Mouse (Mus musculus) olfactory bulb, adult 2 months (tissue): ENCODE data around the gene Tfdp2. TPM values are rescaled to one million over a fixed set of nuclear protein-coding genes. Genes with fewer than 3 reads are reported as not detected.

Experiments
- H3K27ac ChIP-seq: fragments of 200-500 bp; 2 replicates; pipeline ENCODE4 v1.5.1; 2012; ENCODE audit warnings: low read depth, low read length; ENCODE audit not compliant: insufficient read depth
- H3K4me1 ChIP-seq: fragments of 200-500 bp; 2 replicates; pipeline ENCODE4 v1.6.1; 2012; ENCODE audit warnings: low read length; ENCODE audit not compliant: control insufficient read depth, insufficient read depth
- H3K4me3 ChIP-seq: fragments of 200-500 bp; 2 replicates; pipeline ENCODE4 v1.5.1; 2012; ENCODE audit warnings: mild to moderate bottlenecking, low read depth, low read length, moderate library complexity; ENCODE audit not compliant: insufficient read depth
- CTCF ChIP-seq: fragments of 200-500 bp; IDR thresholded peaks from 2 replicates; pipeline ENCODE4 v1.5.1; 2012; ENCODE audit warnings: low read depth, mild to moderate bottlenecking, low read length, moderate library complexity; ENCODE audit not compliant: insufficient read depth
- POLR2A ChIP-seq: fragments of 200-500 bp; IDR thresholded peaks from 2 replicates; pipeline ENCODE4 v1.6.1; 2012; ENCODE audit warnings: mild to moderate bottlenecking, low read depth, low read length, moderate library complexity; ENCODE audit not compliant: insufficient read depth
- WGBS: fragments of 180-500 bp; shearing (Covaris S2); methylation state at CpG from one replicate; pipeline ENCODE4 v1.1.7; 2018; 5-methylcytosine and 5-hydroxymethylcytosine counted together
- polyA plus RNA-seq: library from polyadenylated mRNA; stranded (reverse); fragments of >200 nt; gene quantifications from 2 replicates; pipeline ENCODE4 v1.2.4, GENCODE M21; 2012; ENCODE audit warnings: low replicate concordance; ENCODE audit not compliant: missing spikeins, insufficient read depth, insufficient read length

Gene Tfdp2
- polyA plus RNA-seq, 1 experiment: not detected

DNA sequence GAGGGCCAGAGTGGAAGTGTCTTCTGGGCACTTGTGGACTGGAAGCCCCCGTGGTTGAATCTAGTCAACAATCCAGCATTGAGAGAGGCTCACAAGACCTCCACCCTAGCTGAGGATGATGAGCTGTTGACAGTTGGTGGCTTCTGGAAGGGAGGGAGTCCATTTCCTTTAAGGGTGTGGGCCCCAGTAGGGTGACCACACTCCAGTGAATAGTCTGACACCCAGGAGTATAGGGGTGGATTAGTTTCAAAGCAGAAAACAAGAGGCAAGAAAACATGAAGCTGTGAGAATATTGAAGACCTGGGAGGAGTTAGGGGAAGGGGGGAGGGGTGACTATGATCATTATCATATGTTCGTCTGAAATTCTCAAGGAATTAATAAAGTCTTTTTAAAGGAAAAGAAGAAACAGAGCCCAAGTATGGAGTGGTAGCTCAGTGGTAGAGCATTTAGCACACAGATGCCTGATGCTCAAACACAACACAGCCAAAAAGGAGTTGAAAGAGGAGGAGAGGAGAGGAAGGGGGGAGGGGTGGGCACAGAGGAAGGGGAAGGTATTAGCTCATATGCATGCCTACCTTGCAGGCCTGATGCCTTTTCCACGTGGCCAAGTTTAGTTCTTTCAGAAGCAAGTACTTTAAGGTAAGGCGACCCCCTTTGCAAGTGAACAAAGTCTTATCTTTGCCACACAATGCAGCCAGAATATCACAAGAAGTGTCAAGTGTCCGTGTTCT is 173.7 kb downstream of the Tfdp2 start:
- TF ChIP-seq POLR2A: no peak
- no peak for TF ChIP-seq CTCF
- Histone ChIP-seq H3K4me3 (no peak overlapping the region), H3K4me1 (no peaks in the 10 kb centered on the region), H3K27ac (no peak overlapping the region)
- 71% methylated on average over 5 of the region's 5 CpGs for WGBS

DNA sequence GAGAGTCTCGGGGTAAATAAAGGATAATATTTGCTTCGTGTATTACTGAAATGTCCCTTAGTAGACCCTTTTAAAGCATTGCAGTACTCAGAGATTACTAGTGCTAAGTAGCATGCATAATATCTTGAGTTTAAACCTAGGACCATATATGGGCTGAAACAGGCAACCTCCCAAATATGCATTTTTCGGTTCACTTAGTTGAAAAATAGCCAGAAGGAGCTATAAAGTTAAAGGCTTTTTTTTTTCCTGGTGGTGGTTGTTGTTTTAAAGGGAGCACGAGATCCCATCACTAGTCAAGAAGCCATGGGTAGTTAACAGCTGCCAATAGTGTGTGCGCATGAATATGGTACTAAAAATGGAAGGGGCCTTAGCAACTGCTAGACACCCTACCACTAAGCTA is 175.0 kb downstream of the Tfdp2 start:
- H3K4me1 ChIP-seq: no peaks in the 10 kb centered on the region
- 86% methylated on average over 5 of the region's 5 CpGs for WGBS
- no peak overlapping the region for H3K4me3 ChIP-seq
- H3K27ac ChIP-seq: no peak overlapping the region
- no peak for TF ChIP-seq POLR2A
- TF ChIP-seq CTCF: no peak

Other genes starting within 250 kb of the Tfdp2 start
- 160 TPM in 1 of 2 replicates, not detected in the other for gene Xrn1, start 241.5 kb upstream of the Tfdp2 start, polyA plus RNA-seq
- not detected in 2 replicates for gene Gk5, start 76.9 kb upstream of the Tfdp2 start, polyA plus RNA-seq
- not detected in 2 replicates for gene Atp1b3, start 168.2 kb downstream of the Tfdp2 start, polyA plus RNA-seq